Mouse (Mus musculus) lung, adult 2 months (tissue): ENCODE results near the gene Nhsl1.

Experiments
- CTCF ChIP-seq: fragments of 200-500 bp; IDR thresholded peaks from 2 replicates; pipeline ENCODE4 v1.5.1; 2011; ENCODE audit warnings: mild to moderate bottlenecking, low read length, control low read depth; ENCODE audit not compliant: insufficient read depth
- POLR2A ChIP-seq: fragments of 200-500 bp; IDR thresholded peaks from 2 replicates; pipeline ENCODE4 v1.6.1; 2011; ENCODE audit warnings: low read depth, mild to moderate bottlenecking, control low read depth, low read length, borderline replicate concordance; ENCODE audit errors: extremely low read depth

DNA sequence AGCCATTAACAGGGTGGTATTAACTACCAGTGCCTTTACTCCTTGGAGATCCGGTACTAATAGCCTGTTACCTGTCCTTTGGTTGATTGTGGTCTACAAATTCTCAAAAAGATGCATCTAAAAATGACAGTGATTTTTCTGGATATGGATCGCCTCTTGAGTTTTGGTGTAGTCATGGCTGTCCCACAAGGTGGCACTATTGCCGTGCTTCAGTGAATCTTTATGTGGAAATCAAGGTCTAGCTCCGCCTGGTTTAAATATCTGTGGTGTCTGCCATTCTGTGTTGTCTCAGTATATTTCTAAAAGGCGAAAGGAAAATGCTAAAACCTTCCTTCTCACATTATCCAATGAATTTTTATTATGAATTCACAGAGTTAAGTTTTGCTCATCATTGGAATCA lies 72.8 kb downstream of the Nhsl1 start:
- no peak for TF ChIP-seq POLR2A
- TF ChIP-seq CTCF: peak; percentile 47
